Mouse (Mus musculus) kidney, embryonic 16.5 days (tissue): ENCODE data around the gene Mpp2. TPM values are rescaled to one million over a fixed set of nuclear protein-coding genes. Genes with fewer than 3 reads are reported as not detected.

Experiments used
- ATAC-seq: fragments of 200-750 bp; cut with Nextera tagmentation; 2 replicates; pipeline ENCODE4 v1.8.0; 2017; ENCODE audit warnings: moderate TSS enrichment; ENCODE audit not compliant: low FRiP score, low TSS enrichment
- H3K27ac ChIP-seq: fragments of 300-500 bp; sonication (generic); 2 replicates; pipeline ENCODE4 v1.5.1; 2014; ENCODE audit warnings: low read length
- H3K27me3 ChIP-seq: fragments of 300-500 bp; sonication (generic); 2 replicates; pipeline ENCODE4 v1.6.1; 2014; ENCODE audit warnings: low read length, control low read depth, mixed read lengths; ENCODE audit not compliant: insufficient read depth
- H3K36me3 ChIP-seq: fragments of 300-500 bp; sonication (generic); 2 replicates; pipeline ENCODE4 v1.6.1; 2014; ENCODE audit warnings: low read length, control low read depth, mixed read lengths; ENCODE audit not compliant: insufficient read depth
- H3K4me1 ChIP-seq: fragments of 300-500 bp; sonication (generic); 2 replicates; pipeline ENCODE4 v1.6.1; 2014; ENCODE audit warnings: low read length, control low read depth, mixed read lengths; ENCODE audit not compliant: insufficient read depth
- H3K4me2 ChIP-seq: fragments of 300-500 bp; sonication (generic); replicated peaks from 2 replicates; pipeline ENCODE4 v1.6.1; 2014; ENCODE audit warnings: low read depth, low read length
- H3K4me3 ChIP-seq: fragments of 300-500 bp; sonication (generic); 2 replicates; pipeline ENCODE4 v1.5.1; 2014; ENCODE audit warnings: mild to moderate bottlenecking, low read length
- H3K9ac ChIP-seq: fragments of 300-500 bp; sonication (generic); replicated peaks from 2 replicates; pipeline ENCODE4 v1.6.1; 2014; ENCODE audit warnings: low read length
- H3K9me3 ChIP-seq: fragments of 300-500 bp; sonication (generic); 2 replicates; pipeline ENCODE4 v1.6.1; 2016; ENCODE audit warnings: low read length, control low read depth
- WGBS: fragments of 180-500 bp; shearing (Covaris S2); extraction: QIAGEN DNeasy Blood & Tissue Kit; methylation state at CpG from one replicate; pipeline ENCODE4 v1.1.7; 2014; 5-methylcytosine and 5-hydroxymethylcytosine counted together
- polyA plus RNA-seq: library from polyadenylated mRNA; unstranded; fragments of >200 nt; fragmentation: Nextera tagmentation; extraction: Ambion mirVana; gene quantifications from 2 replicates; pipeline ENCODE4 v1.2.1, GENCODE M21; 2015

The Mpp2 gene
- polyA plus RNA-seq, 1 experiment from 2014 or later = 14.4 TPM

- Histone ChIP-seq H3K4me3 (no peak overlapping the region), H3K36me3 (no peaks in the 10 kb centered on the region), H3K27me3 (no peaks in the 10 kb centered on the region), H3K4me2 (no peak overlapping the region), H3K27ac (no peak overlapping the region), H3K4me1 (peaks cover 16% of the 10 kb centered on the region), H3K9ac (no peak overlapping the region), H3K9me3 (no peaks in the 10 kb centered on the region)
- no peak for ATAC-seq
- 36% methylated on average over 7 of the region's 7 CpGs for WGBS
These were observed 35.1 kb downstream of the Mpp2 start for GRCm38 (mm10) chr11:102053183-102053582.

DNA sequence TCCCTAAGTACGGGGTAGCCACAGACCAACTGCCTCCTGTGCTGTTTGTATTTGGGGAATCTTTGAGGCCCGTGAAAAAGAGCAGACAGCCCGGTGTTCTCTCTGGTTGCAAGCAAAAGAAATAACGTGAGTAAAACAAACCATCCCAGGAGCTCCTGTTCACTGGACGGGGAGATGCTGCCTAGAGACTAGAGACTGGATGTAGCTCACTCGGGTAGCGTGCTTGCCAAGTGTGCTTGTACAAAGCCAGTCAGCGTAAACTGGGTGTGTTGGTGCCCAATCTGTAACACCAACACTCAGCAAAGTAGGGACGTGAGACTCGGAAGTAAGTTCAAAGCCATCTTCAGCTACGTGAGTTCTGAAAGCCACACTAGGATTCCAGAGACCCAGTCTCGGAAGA is 35.6 kb downstream of the Mpp2 start:
- H3K27me3 ChIP-seq = no peaks in the 10 kb centered on the region
- no peaks in the 10 kb centered on the region for H3K36me3 ChIP-seq
- peak overlapping the region; percentile 17; the same call in 1 of the 2 replicates for H3K27ac ChIP-seq
- H3K9me3 ChIP-seq = no peaks in the 10 kb centered on the region
- 81% methylated on average over 12 of the region's 12 CpGs for whole genome bisulfite sequencing
- no peak for ATAC-seq
- no peak overlapping the region for H3K4me3 ChIP-seq
- peaks cover 16% of the 10 kb centered on the region for H3K4me1 ChIP-seq
- no peak overlapping the region for H3K9ac ChIP-seq
- H3K4me2 ChIP-seq = no peak overlapping the region

DNA sequence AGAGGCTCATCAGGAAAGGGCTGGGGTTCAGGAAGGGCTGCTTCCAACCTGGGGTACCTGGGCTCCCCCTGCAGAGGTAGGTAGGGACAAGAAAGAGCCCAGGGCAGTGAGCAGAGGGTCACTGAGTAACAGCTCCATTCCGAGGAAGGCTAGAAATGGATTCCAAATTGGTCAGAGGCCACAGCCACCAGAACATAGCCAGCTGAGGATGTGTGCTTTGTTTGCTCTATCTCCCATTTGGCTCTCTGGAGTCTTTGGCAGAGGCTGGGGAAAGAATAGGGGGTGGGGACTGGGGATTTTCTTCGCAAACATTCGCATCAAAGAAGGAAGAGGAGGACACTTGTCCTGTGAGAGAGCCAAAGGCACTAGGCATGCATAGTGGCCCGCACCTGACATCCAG is 36.4 kb downstream of the Mpp2 start:
- no peak for ATAC-seq

DNA sequence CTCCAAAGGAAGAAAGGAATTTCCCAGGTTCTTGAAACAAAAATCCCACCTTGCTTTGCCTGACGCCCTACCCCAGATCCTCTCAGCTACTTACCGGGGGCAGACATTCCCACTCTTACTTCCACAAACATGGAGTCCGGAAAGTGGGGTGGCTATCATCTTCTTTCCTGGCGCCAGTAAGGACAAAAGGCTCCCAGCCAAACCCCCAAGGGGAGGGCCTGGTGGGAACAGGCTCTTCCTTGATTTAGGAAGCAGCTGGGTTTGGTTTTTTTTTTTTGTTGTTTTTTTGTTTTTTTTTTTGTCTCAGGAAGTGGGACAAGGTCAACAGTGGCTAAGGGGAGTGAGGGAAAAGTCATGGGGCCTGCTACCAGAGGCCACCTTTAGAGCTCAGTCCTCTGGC is 36.8 kb downstream of the Mpp2 start:
- H3K27ac ChIP-seq = peak overlapping the region; percentile 17; the same call in 1 of the 2 replicates
- H3K4me1 ChIP-seq = peaks cover 16% of the 10 kb centered on the region
- H3K4me3 ChIP-seq = no peak overlapping the region
- ATAC-seq = no peak
- no peak overlapping the region for H3K9ac ChIP-seq
- H3K4me2 ChIP-seq = no peak overlapping the region
- H3K9me3 ChIP-seq = no peaks in the 10 kb centered on the region
- H3K27me3 ChIP-seq = no peaks in the 10 kb centered on the region
- H3K36me3 ChIP-seq = no peaks in the 10 kb centered on the region
- WGBS = 51% methylated on average over 4 of the region's 4 CpGs

More for the DNA sequence above, 36.4 kb downstream of the Mpp2 start:
- H3K9me3 ChIP-seq = no peaks in the 10 kb centered on the region
- H3K27ac ChIP-seq = peak overlapping the region; percentile 17; the same call in 1 of the 2 replicates
- H3K4me3 ChIP-seq = no peak overlapping the region
- WGBS = 51% methylated on average over 4 of the region's 4 CpGs
- peaks cover 16% of the 10 kb centered on the region for H3K4me1 ChIP-seq
- no peak overlapping the region for H3K4me2 ChIP-seq
- no peak overlapping the region for H3K9ac ChIP-seq
- no peaks in the 10 kb centered on the region for H3K27me3 ChIP-seq
- H3K36me3 ChIP-seq = no peaks in the 10 kb centered on the region

- WGBS = 56% methylated on average over 14 of the region's 14 CpGs
- no peak for ATAC-seq
These were observed 38.3 kb downstream of the Mpp2 start for GRCm38 (mm10) chr11:102049875-102050482.

DNA sequence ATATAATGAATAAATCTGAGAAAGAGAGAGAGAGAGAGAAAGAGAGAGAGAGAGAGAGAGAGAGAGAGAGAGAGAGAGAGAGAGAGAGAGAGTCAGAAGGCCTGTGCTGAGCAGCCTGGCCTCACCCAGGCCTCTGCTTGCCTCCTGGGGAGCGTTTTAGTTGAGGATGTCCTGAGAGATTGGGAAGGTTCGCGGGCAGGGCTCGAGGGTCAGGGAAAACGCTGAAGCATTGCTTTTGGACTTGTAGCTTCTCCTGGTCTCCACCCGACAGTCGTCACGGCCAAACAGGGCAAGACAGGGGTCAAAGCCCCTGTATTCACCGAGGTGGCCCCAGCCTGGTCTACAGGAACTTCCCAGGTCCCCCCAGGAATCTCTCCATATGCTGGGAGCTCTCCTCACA is 41.7 kb downstream of the Mpp2 start:
- no peak overlapping the region for H3K4me3 ChIP-seq
- no peaks in the 10 kb centered on the region for H3K36me3 ChIP-seq
- peaks cover 9% of the 10 kb centered on the region; the same call in 1 of the 2 replicates for H3K9me3 ChIP-seq
- H3K4me2 ChIP-seq = no peak overlapping the region
- no peak overlapping the region for H3K27ac ChIP-seq
- no peaks in the 10 kb centered on the region for H3K27me3 ChIP-seq
- no peaks in the 10 kb centered on the region for H3K4me1 ChIP-seq
- ATAC-seq = no peak
- 81% methylated on average over 9 of the region's 9 CpGs for WGBS
- no peak overlapping the region for H3K9ac ChIP-seq

More at GRCm38 (mm10) chr11:102049875-102050482, 38.3 kb downstream of the Mpp2 start:
- Histone ChIP-seq H3K4me3 (no peak overlapping the region), H3K27me3 (no peaks in the 10 kb centered on the region), H3K4me2 (no peak overlapping the region), H3K27ac (no peak overlapping the region), H3K9ac (no peak overlapping the region), H3K4me1 (peaks cover 16% of the 10 kb centered on the region), H3K36me3 (no peaks in the 10 kb centered on the region), H3K9me3 (peaks cover 9% of the 10 kb centered on the region; the same call in 1 of the 2 replicates)

DNA sequence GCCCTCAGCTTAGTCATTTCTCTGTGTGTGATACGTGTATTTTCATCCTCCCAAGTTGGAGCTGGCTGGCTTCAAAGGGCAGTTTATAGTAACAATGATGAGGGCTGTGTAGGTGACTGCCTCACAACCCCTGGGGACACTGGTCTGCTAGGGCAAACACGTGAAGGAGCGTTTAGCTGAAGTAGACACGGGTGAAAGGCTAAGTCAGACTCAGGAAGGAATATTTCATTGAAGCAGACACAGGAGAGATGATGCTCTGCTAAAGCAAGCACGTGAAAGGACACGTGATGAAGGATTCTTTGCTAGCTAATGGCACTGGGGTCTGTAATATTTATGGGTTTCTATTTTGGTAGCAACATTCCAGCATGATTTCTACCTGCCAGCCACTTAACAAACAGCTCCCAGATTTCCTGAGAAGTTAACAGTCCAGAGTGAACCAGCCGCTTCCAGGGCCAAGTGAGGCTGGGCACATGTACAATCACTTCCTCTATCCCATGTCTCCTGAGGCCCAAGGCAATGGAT is 43.6 kb downstream of the Mpp2 start:
- Histone ChIP-seq H3K36me3 (no peaks in the 10 kb centered on the region), H3K27me3 (no peaks in the 10 kb centered on the region), H3K4me3 (no peak overlapping the region), H3K9ac (no peak overlapping the region), H3K9me3 (peaks cover 11% of the 10 kb centered on the region; the same call in 1 of the 2 replicates), H3K4me1 (peaks cover 2% of the 10 kb centered on the region; the same call in 1 of the 2 replicates), H3K4me2 (no peak overlapping the region), H3K27ac (no peak overlapping the region)
- ATAC-seq = no peak
- 69% methylated on average over 7 of the region's 7 CpGs for WGBS

DNA sequence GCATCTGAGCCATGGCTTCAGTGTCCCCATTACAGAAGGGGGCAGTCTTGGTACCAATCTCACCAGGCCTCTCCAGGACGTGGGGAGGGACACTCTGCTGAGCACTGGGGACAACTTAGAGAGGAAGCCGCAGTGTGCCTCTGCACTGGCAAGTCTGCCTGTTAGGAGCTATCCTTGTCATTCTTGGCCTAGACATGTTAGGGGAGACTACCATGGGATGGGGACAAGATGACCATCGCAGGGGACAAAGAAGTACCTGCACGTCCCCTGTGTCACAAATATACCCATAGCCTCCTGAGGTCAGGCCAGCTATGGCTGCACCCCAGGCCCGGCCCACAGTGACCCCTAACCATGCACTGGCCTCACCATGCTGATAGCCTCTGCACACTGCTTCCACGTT is 44.9 kb downstream of the Mpp2 start:
- Histone ChIP-seq H3K4me1 (peaks cover 4% of the 10 kb centered on the region; the same call in 1 of the 2 replicates), H3K4me3 (no peak overlapping the region), H3K4me2 (no peak overlapping the region), H3K36me3 (no peaks in the 10 kb centered on the region), H3K9ac (no peak overlapping the region), H3K27ac (no peak overlapping the region), H3K9me3 (peaks cover 11% of the 10 kb centered on the region; the same call in 1 of the 2 replicates), H3K27me3 (no peaks in the 10 kb centered on the region)
- 86% methylated on average over 6 of the region's 6 CpGs for WGBS
- ATAC-seq = no peak

GRCm38 (mm10) chr11:102042971-102043370 is 45.3 kb downstream of the Mpp2 start:
- no peak for ATAC-seq
- Histone ChIP-seq H3K27me3 (no peaks in the 10 kb centered on the region), H3K4me3 (no peak overlapping the region), H3K9ac (no peak overlapping the region), H3K36me3 (no peaks in the 10 kb centered on the region), H3K4me1 (peaks cover 4% of the 10 kb centered on the region; the same call in 1 of the 2 replicates), H3K4me2 (no peak overlapping the region), H3K9me3 (peaks cover 11% of the 10 kb centered on the region; the same call in 1 of the 2 replicates), H3K27ac (no peak overlapping the region)
- WGBS = 90% methylated on average over 13 of the region's 14 CpGs

DNA sequence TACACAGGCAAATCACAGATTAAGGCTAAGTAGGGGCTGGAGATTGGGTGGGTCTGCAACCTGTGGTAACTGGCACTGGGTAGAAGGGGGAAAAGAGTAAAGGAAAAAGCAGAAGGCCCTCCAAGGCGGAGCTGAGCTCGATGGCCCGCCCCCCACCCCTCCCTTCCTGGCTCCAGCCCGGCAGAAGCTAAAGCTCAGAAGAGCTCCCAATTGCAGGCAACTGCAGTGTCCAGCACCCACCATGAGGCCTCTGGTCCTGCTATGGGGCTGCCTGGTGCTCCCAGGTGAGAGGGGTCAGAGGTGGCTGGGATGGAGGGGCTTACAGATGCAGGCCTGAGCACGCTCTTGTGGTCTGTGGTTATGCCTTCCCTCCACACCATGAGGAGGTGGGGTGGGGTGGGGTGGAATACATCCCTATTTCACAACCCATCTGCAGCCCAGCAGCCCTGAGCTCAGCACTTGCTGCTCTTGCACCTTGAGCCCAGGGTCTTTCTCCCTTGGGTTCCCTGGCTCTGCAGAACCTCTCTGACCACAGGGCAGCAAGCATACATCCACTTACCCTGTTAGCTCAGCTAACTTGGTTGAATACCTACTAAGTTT is 46.9 kb downstream of the Mpp2 start, which contains the start of gene Cd300lg:
Gene Cd300lg, plus strand, starts transcription at position 160 of the 600 bp plus-strand sequence.
- no peak within 1 kb of the TSS for H3K4me3 ChIP-seq
- peaks cover 4% of the 10 kb centered on the region; the same call in 1 of the 2 replicates for H3K4me1 ChIP-seq
- no peak within 1 kb of the TSS for H3K9ac ChIP-seq
- H3K9me3 ChIP-seq = peaks cover 11% of the 10 kb centered on the region; the same call in 1 of the 2 replicates
- 0 out of 2 replicates have a peak, but pooled peaks have one; percentile 16 for ATAC-seq
- no peak within 1 kb of the TSS for H3K4me2 ChIP-seq
- no peaks in the 10 kb centered on the region for H3K27me3 ChIP-seq
- H3K36me3 ChIP-seq = no peaks in the 10 kb centered on the region
- no peak within 1 kb of the TSS for H3K27ac ChIP-seq
- 68% methylated on average over 4 of the region's 5 CpGs for WGBS
